Mouse (Mus musculus) embryonic facial prominence, embryonic 14.5 days (tissue): ENCODE data around the gene Pramef12. TPM values are rescaled to one million over a fixed set of nuclear protein-coding genes. Genes with fewer than 3 reads are reported as not detected.
A peak's percentile ranks its signal among the peaks of the same experiment; 100 is the strongest.
"Not testable (repeated sequence)": the region's sequence is repeated elsewhere in the genome, so short reads cannot be mapped to it uniquely, and the experiment has no call there.

Source experiments
- ATAC-seq: fragments of 200-750 bp; cut with Nextera tagmentation; 2 replicates; pipeline ENCODE4 v1.8.0; 2017; ENCODE audit warnings: low read depth, moderate number of reproducible peaks, moderate TSS enrichment
- DNase-seq: peaks from one replicate; pipeline ENCODE4 v3.0.0-alpha.2; 2015; ENCODE audit warnings: low spot score
- H3K27ac ChIP-seq: fragments of 300-500 bp; sonication (generic); replicated peaks from 2 replicates; pipeline ENCODE4 v1.5.1; 2014; ENCODE audit warnings: low read depth, mild to moderate bottlenecking, low read length, moderate library complexity
- H3K27me3 ChIP-seq: fragments of 300-500 bp; sonication (generic); replicated peaks from 2 replicates; pipeline ENCODE4 v1.6.1; 2014; ENCODE audit warnings: low read length; ENCODE audit not compliant: control insufficient read depth, insufficient read depth
- H3K36me3 ChIP-seq: fragments of 300-500 bp; sonication (generic); 2 replicates; pipeline ENCODE4 v1.6.1; 2014; ENCODE audit warnings: low read length, mixed read lengths; ENCODE audit not compliant: control insufficient read depth, insufficient read depth
- H3K4me1 ChIP-seq: fragments of 300-500 bp; sonication (generic); 2 replicates; pipeline ENCODE4 v1.6.1; 2014; ENCODE audit warnings: antibody characterized with exemption, low read length; ENCODE audit not compliant: control insufficient read depth, insufficient read depth
- H3K4me2 ChIP-seq: fragments of 300-500 bp; sonication (generic); 2 replicates; pipeline ENCODE4 v1.6.1; 2014; ENCODE audit warnings: low read depth, mild to moderate bottlenecking, low read length, moderate library complexity, mixed read lengths
- H3K4me3 ChIP-seq: fragments of 300-500 bp; sonication (generic); 2 replicates; pipeline ENCODE4 v1.5.1; 2014; ENCODE audit warnings: low read depth, mild to moderate bottlenecking, low read length
- H3K9ac ChIP-seq: fragments of 300-500 bp; sonication (generic); 2 replicates; pipeline ENCODE4 v1.6.1; 2014; ENCODE audit warnings: low read depth, mild to moderate bottlenecking, low read length, moderate library complexity, mixed read lengths
- H3K9me3 ChIP-seq: fragments of 300-500 bp; sonication (generic); 2 replicates; pipeline ENCODE4 v1.6.1; 2016; ENCODE audit warnings: low read length; ENCODE audit not compliant: control insufficient read depth
- WGBS: fragments of 180-500 bp; shearing (Covaris S2); extraction: QIAGEN DNeasy Blood & Tissue Kit; methylation state at CpG from one replicate; pipeline ENCODE4 v1.1.7; 2014; 5-methylcytosine and 5-hydroxymethylcytosine counted together
- polyA plus RNA-seq: library from polyadenylated mRNA; unstranded; fragments of >200 nt; fragmentation: Nextera tagmentation; extraction: Ambion mirVana; gene quantifications from 2 replicates; pipeline ENCODE4 v1.2.1, GENCODE M21; 2014

Gene Pramef12
- polyA plus RNA-seq, 1 experiment from 2014 or later = 0.24 TPM

GRCm38 (mm10) chr4:144424590-144424989 lies 16.3 kb upstream of the Pramef12 start:
- no peaks in the 10 kb centered on the region for H3K27me3 ChIP-seq
- no peak for ATAC-seq
- WGBS = 72% methylated on average over 5 of the region's 5 CpGs
- no peak for DNase-seq
- H3K9ac ChIP-seq = no peak overlapping the region
- no peaks in the 10 kb centered on the region for H3K36me3 ChIP-seq
- no peaks in the 10 kb centered on the region; the same call in none of the 2 replicates for H3K9me3 ChIP-seq
- no peak overlapping the region for H3K4me3 ChIP-seq
- H3K4me2 ChIP-seq = no peak overlapping the region
- H3K4me1 ChIP-seq = no peaks in the 10 kb centered on the region
- H3K27ac ChIP-seq = no peak overlapping the region

GRCm38 (mm10) chr4:144420644-144421043 lies 12.4 kb upstream of the Pramef12 start:
- no peaks in the 10 kb centered on the region for H3K9me3 ChIP-seq
- no peaks in the 10 kb centered on the region for H3K36me3 ChIP-seq
- H3K27me3 ChIP-seq = no peaks in the 10 kb centered on the region
- H3K9ac ChIP-seq = no peak overlapping the region
- no peak for DNase-seq
- H3K4me1 ChIP-seq = no peaks in the 10 kb centered on the region
- no peak for ATAC-seq
- H3K4me3 ChIP-seq = no peak overlapping the region
- no peak overlapping the region for H3K27ac ChIP-seq
- no peak overlapping the region for H3K4me2 ChIP-seq

GRCm38 (mm10) chr4:144406261-144406660 lies 2.0 kb downstream of the Pramef12 start:
- no peaks in the 10 kb centered on the region for H3K9me3 ChIP-seq
- 56% methylated on average over 3 of the region's 3 CpGs for WGBS
- DNase-seq (no peak), ATAC-seq (no peak)
- no peaks in the 10 kb centered on the region for H3K27me3 ChIP-seq
- H3K4me3 ChIP-seq = no peak overlapping the region
- no peaks in the 10 kb centered on the region for H3K4me1 ChIP-seq
- no peak overlapping the region for H3K4me2 ChIP-seq
- no peak overlapping the region for H3K27ac ChIP-seq
- H3K9ac ChIP-seq = no peak overlapping the region
- H3K36me3 ChIP-seq = no peaks in the 10 kb centered on the region

GRCm38 (mm10) chr4:144404456-144405086 lies 3.7 kb downstream of the Pramef12 start:
- H3K36me3 ChIP-seq = no peaks in the 10 kb centered on the region
- peak; percentile 93 for ATAC-seq
- no peaks in the 10 kb centered on the region for H3K27me3 ChIP-seq
- H3K4me2 ChIP-seq = peak overlapping the region; percentile 47
- H3K4me1 ChIP-seq = no peaks in the 10 kb centered on the region
- peak overlapping the region; percentile 34; the same call in 1 of the 2 replicates for H3K9ac ChIP-seq
- peak; percentile 84 for DNase-seq
- H3K27ac ChIP-seq = peak overlapping the region; percentile 49
- peak overlapping the region; percentile 24 for H3K4me3 ChIP-seq
- no peaks in the 10 kb centered on the region for H3K9me3 ChIP-seq
- WGBS = 5% methylated on average over 14 of the region's 17 CpGs

- Histone ChIP-seq H3K9me3 (no peaks in the 10 kb centered on the region), H3K4me1 (no peaks in the 10 kb centered on the region), H3K4me3 (no peak overlapping the region), H3K27ac (no peak overlapping the region), H3K36me3 (no peaks in the 10 kb centered on the region), H3K4me2 (no peak overlapping the region), H3K27me3 (no peaks in the 10 kb centered on the region), H3K9ac (no peak overlapping the region)
- DNase-seq (no peak), ATAC-seq (no peak)
- WGBS = 57% methylated on average over 4 of the region's 4 CpGs
Observed at GRCm38 (mm10) chr4:144402712-144403111, 5.6 kb downstream of the Pramef12 start.

GRCm38 (mm10) chr4:144396316-144396715 lies 11.9 kb downstream of the Pramef12 start:
- 38% methylated on average over 3 of the region's 3 CpGs for WGBS
- H3K4me1 ChIP-seq = no peaks in the 10 kb centered on the region
- no peak overlapping the region for H3K27ac ChIP-seq
- no peak overlapping the region for H3K9ac ChIP-seq
- no peaks in the 10 kb centered on the region for H3K36me3 ChIP-seq
- H3K9me3 ChIP-seq = no peaks in the 10 kb centered on the region
- ATAC-seq (no peak), DNase-seq (no peak)
- no peak overlapping the region for H3K4me2 ChIP-seq
- H3K27me3 ChIP-seq = no peaks in the 10 kb centered on the region
- H3K4me3 ChIP-seq = no peak overlapping the region

- DNase-seq (no peak), ATAC-seq (no peak)
- Histone ChIP-seq H3K36me3 (no peaks in the 10 kb centered on the region), H3K4me2 (no peak within 1 kb of the TSS), H3K4me1 (no peaks in the 10 kb centered on the region), H3K9ac (no peak within 1 kb of the TSS), H3K27ac (no peak within 1 kb of the TSS), H3K9me3 (no peaks in the 10 kb centered on the region), H3K27me3 (no peaks in the 10 kb centered on the region), H3K4me3 (no peak within 1 kb of the TSS)
- 37% methylated on average over 2 of the region's 2 CpGs for WGBS
Observed at GRCm38 (mm10) chr4:144377911-144378310, 30.4 kb downstream of the Pramef12 start, which contains the start of gene Pramef20. TSS of gene Pramef20 (minus strand) at chr4:144377933.

GRCm38 (mm10) chr4:144357642-144358041 lies 50.6 kb downstream of the Pramef12 start, which contains the start of gene Gm13119:
TSS of gene Gm13119 (plus strand) at chr4:144357942.
- H3K4me3 ChIP-seq, H3K27ac ChIP-seq, H3K36me3 ChIP-seq, H3K4me2 ChIP-seq, H3K27me3 ChIP-seq, H3K4me1 ChIP-seq, ATAC-seq, H3K9ac ChIP-seq, H3K9me3 ChIP-seq, DNase-seq: not testable (repeated sequence)
- 85% methylated on average over 3 of the region's 3 CpGs for WGBS
